Mouse (Mus musculus) lung, embryonic 15.5 days (tissue): ENCODE results near the gene Slc13a4. TPM values are rescaled to one million over a fixed set of nuclear protein-coding genes. Genes with fewer than 3 reads are reported as not detected.

Experiments used
- polyA plus RNA-seq: library from polyadenylated mRNA; unstranded; fragments of >200 nt; fragmentation: Nextera tagmentation; extraction: Ambion mirVana; gene quantifications from 2 replicates; pipeline ENCODE4 v1.2.1, GENCODE M21; 2015

The Slc13a4 gene
- polyA plus RNA-seq, 1 experiment from 2014 or later = 0.14 TPM

Other genes with a start within 250 kb of the Slc13a4 start
- gene Cnot4, start 174.4 kb downstream of the Slc13a4 start, polyA plus RNA-seq = 27.0 and 27.2 TPM in 2 replicates
- 36.6 and 39.9 TPM in 2 replicates for gene Nup205, start 130.7 kb downstream of the Slc13a4 start, polyA plus RNA-seq
- 0.87 and 1.1 TPM in 2 replicates for gene Fam180a, start 18.0 kb upstream of the Slc13a4 start, polyA plus RNA-seq
- 150 and 160 TPM in 2 replicates for gene Mtpn, start 231.8 kb upstream of the Slc13a4 start, polyA plus RNA-seq